Mouse (Mus musculus) neural tube, embryonic 15.5 days (tissue): ENCODE measurements around the gene Cmtm4. TPM values are rescaled to one million over a fixed set of nuclear protein-coding genes. Genes with fewer than 3 reads are reported as not detected.

Source experiments
- ATAC-seq: fragments of 200-750 bp; cut with Nextera tagmentation; 2 replicates; pipeline ENCODE4 v1.8.0; 2017; ENCODE audit warnings: mild to moderate bottlenecking, moderate TSS enrichment, moderate library complexity; ENCODE audit not compliant: low FRiP score
- H3K27ac ChIP-seq: fragments of 300-500 bp; sonication (generic); replicated peaks from 2 replicates; pipeline ENCODE4 v1.5.1; 2015; ENCODE audit warnings: mild to moderate bottlenecking, inconsistent platforms
- H3K27me3 ChIP-seq: fragments of 300-500 bp; sonication (generic); replicated peaks from 2 replicates; pipeline ENCODE4 v1.6.1; 2015; ENCODE audit warnings: inconsistent platforms
- H3K36me3 ChIP-seq: fragments of 300-500 bp; sonication (generic); 2 replicates; pipeline ENCODE4 v1.6.1; 2015; ENCODE audit warnings: inconsistent platforms
- H3K4me1 ChIP-seq: fragments of 300-500 bp; sonication (generic); 2 replicates; pipeline ENCODE4 v1.6.1; 2015; ENCODE audit warnings: inconsistent platforms
- H3K4me2 ChIP-seq: fragments of 300-500 bp; sonication (generic); 2 replicates; pipeline ENCODE4 v1.6.1; 2015; ENCODE audit warnings: inconsistent platforms, mild to moderate bottlenecking, moderate library complexity
- H3K4me3 ChIP-seq: fragments of 300-500 bp; sonication (generic); replicated peaks from 2 replicates; pipeline ENCODE4 v1.5.1; 2015; ENCODE audit warnings: mild to moderate bottlenecking, inconsistent platforms
- H3K9ac ChIP-seq: fragments of 300-500 bp; sonication (generic); replicated peaks from 2 replicates; pipeline ENCODE4 v1.6.1; 2015; ENCODE audit warnings: mild to moderate bottlenecking, inconsistent platforms
- H3K9me3 ChIP-seq: fragments of 300-500 bp; sonication (generic); replicated peaks from 2 replicates; pipeline ENCODE4 v1.6.1; 2016; ENCODE audit warnings: inconsistent platforms
- WGBS: fragments of 180-500 bp; shearing (Covaris S2); methylation state at CpG from one replicate; pipeline ENCODE4 v1.1.7; 2015; ENCODE audit warnings: mixed read lengths; 5-methylcytosine and 5-hydroxymethylcytosine counted together
- polyA plus RNA-seq: library from polyadenylated mRNA; unstranded; fragments of >200 nt; fragmentation: Nextera tagmentation; extraction: Ambion mirVana; gene quantifications from 2 replicates; pipeline ENCODE4 v1.2.1, GENCODE M21; 2015

Gene Cmtm4
- polyA plus RNA-seq, 1 experiment from 2014 or later, result 2.4 TPM

- H3K9me3 ChIP-seq, result no peaks in the 10 kb centered on the region
- peak overlapping the region; percentile 61 for H3K27ac ChIP-seq
- no peak overlapping the region for H3K4me2 ChIP-seq
- no peaks in the 10 kb centered on the region for H3K27me3 ChIP-seq
- H3K9ac ChIP-seq, result no peak overlapping the region
- 79% methylated on average over 12 of the region's 12 CpGs for WGBS
- ATAC-seq, result no peak
- H3K4me1 ChIP-seq, result peaks cover 29% of the 10 kb centered on the region
- no peak overlapping the region for H3K4me3 ChIP-seq
- H3K36me3 ChIP-seq, result no peaks in the 10 kb centered on the region
Observed at GRCm38 (mm10) chr8:104369591-104369990, 26.0 kb downstream of the Cmtm4 start.

DNA sequence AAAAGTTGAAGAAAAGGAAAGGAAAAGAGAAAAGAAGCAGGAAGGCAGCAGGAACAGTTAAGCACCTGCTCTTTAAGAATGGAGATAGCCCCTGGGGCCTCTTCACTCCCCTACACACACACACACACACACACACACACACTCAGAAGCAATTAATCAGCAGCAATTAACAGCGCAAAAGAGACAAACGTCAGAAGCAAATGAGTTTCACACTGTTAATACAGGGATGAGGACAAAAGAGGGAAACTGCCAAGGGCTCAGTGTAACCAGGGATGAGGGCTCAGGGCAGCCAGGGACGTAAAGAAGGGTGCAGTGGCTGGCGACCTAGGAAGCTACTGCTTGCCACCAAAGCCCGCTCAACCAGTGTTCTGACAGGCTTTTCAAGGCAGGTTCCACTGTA, 28.2 kb downstream of the Cmtm4 start:
- WGBS, result 27% methylated on average over 5 of the region's 5 CpGs
- Histone ChIP-seq H3K27me3 (no peaks in the 10 kb centered on the region), H3K4me3 (no peak overlapping the region), H3K9ac (no peak overlapping the region), H3K36me3 (no peaks in the 10 kb centered on the region), H3K27ac (no peak overlapping the region), H3K9me3 (no peaks in the 10 kb centered on the region), H3K4me2 (no peak overlapping the region), H3K4me1 (peaks cover 23% of the 10 kb centered on the region)
- no peak for ATAC-seq

DNA sequence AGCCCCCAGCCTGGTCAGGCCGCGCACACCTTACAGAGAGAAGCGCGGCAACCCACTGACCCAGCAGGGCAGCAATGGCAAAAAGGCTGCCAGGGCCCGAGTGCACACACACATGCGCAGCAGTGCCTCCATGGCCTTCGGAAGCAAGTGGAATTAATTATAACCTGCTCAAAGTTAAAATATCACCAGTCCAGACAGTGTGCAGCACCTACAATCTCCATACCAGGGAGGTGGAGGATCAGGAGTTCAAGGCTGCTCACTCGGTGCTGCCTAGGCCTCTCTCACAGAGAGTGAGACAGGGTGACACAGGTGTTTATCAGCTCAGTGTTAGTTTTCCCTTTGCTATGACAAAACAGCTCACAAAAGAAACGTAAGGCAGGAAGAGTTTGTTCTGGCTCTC, 29.9 kb downstream of the Cmtm4 start:
- WGBS, result 91% methylated on average over 9 of the region's 9 CpGs
- Histone ChIP-seq H3K4me3 (no peak overlapping the region), H3K4me2 (no peak overlapping the region), H3K4me1 (peaks cover 23% of the 10 kb centered on the region), H3K36me3 (no peaks in the 10 kb centered on the region), H3K27ac (no peak overlapping the region), H3K9ac (no peak overlapping the region), H3K9me3 (no peaks in the 10 kb centered on the region), H3K27me3 (no peaks in the 10 kb centered on the region)
- ATAC-seq, result no peak

GRCm38 (mm10) chr8:104359778-104360456, 35.7 kb downstream of the Cmtm4 start:
- no peaks in the 10 kb centered on the region for H3K27me3 ChIP-seq
- ATAC-seq, result no peak
- H3K4me3 ChIP-seq, result no peak overlapping the region
- H3K9me3 ChIP-seq, result no peaks in the 10 kb centered on the region
- H3K9ac ChIP-seq, result no peak overlapping the region
- H3K36me3 ChIP-seq, result peaks cover 17% of the 10 kb centered on the region; the same call in 1 of the 2 replicates
- 73% methylated on average over 15 of the region's 15 CpGs for WGBS
- H3K4me2 ChIP-seq, result no peak overlapping the region
- no peak overlapping the region for H3K27ac ChIP-seq
- H3K4me1 ChIP-seq, result peaks cover 4% of the 10 kb centered on the region; the same call in 1 of the 2 replicates

DNA sequence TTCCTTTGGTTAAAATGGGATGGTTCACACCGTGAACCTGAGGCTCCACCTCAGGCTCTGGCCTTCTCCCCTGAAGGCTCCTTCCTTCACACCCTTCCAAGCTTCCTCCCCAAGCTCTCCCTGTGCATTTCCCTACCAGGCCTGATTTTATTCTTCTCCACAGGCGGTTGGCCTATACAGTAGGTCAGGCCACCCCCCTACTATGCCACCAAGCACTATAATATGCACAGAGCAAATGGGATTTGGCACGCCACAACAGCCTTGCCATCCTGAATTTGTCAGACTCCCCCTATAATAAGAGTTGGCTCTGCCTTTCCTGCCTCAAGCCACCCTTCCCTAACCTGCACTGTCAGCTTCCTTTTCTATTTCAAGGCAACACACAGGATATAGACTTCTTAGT, 37.0 kb downstream of the Cmtm4 start:
- Histone ChIP-seq H3K4me1 (peaks cover 4% of the 10 kb centered on the region; the same call in 1 of the 2 replicates), H3K9ac (no peak overlapping the region), H3K9me3 (no peaks in the 10 kb centered on the region), H3K36me3 (peaks cover 30% of the 10 kb centered on the region), H3K4me3 (no peak overlapping the region), H3K4me2 (no peak overlapping the region), H3K27ac (no peak overlapping the region), H3K27me3 (no peaks in the 10 kb centered on the region)
- 81% methylated on average over 3 of the region's 3 CpGs for WGBS
- no peak for ATAC-seq

- no peak overlapping the region for H3K9ac ChIP-seq
- no peaks in the 10 kb centered on the region for H3K27me3 ChIP-seq
- no peak overlapping the region for H3K27ac ChIP-seq
- peaks cover under 1% of the 10 kb centered on the region; the same call in 1 of the 2 replicates for H3K4me1 ChIP-seq
- H3K36me3 ChIP-seq, result peaks cover 34% of the 10 kb centered on the region
- H3K9me3 ChIP-seq, result no peaks in the 10 kb centered on the region
- no peak overlapping the region for H3K4me3 ChIP-seq
- 91% methylated on average over 10 of the region's 10 CpGs for whole genome bisulfite sequencing
- ATAC-seq, result no peak
- H3K4me2 ChIP-seq, result no peak overlapping the region
Observed at GRCm38 (mm10) chr8:104354504-104354903, 41.1 kb downstream of the Cmtm4 start.

DNA sequence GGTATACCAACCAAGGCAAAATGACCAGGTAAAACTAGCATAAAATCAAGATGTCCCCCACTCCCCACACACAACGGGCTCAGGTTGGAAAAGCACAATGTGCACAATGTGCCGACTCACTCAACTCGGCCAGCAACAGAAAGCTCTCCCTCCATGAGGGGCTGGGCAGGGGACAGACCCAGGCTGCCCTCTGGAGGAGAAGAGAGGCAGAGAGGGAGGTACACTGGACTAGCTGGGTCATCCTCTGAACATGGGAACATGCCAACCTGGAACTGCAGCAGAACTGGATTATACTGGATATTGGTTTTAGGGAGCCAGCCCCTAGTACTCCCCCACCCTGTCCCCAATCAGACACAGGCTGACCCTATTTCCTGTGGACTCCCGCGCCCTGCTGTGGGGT, 42.4 kb downstream of the Cmtm4 start:
- H3K27ac ChIP-seq, result no peak overlapping the region
- H3K27me3 ChIP-seq, result no peaks in the 10 kb centered on the region
- no peak overlapping the region for H3K4me2 ChIP-seq
- no peaks in the 10 kb centered on the region for H3K9me3 ChIP-seq
- H3K9ac ChIP-seq, result no peak overlapping the region
- no peak for ATAC-seq
- 62% methylated on average over 5 of the region's 5 CpGs for WGBS
- no peak overlapping the region for H3K4me3 ChIP-seq
- no peaks in the 10 kb centered on the region for H3K4me1 ChIP-seq
- peaks cover 34% of the 10 kb centered on the region for H3K36me3 ChIP-seq

DNA sequence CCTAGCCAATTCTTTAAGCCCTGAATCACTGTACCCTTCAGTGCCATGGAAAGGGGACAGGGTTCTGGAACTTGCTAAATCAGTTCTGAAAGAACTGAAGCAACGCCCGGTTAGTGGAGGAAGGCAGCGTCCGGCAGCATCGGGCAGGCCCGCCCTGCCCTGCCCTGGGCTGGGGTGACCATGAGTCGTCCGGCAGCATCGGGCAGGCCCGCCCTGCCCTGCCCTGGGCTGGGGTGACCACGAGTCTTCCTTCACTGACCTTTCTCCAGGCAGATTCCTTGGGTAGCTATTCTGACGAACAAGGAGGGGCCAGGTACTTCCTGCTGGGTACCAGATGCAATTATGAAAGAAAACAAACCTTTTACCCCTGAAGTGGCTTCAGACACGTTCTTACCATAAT, 45.6 kb downstream of the Cmtm4 start:
- Histone ChIP-seq H3K27me3 (no peaks in the 10 kb centered on the region), H3K27ac (no peak overlapping the region), H3K36me3 (peaks cover 24% of the 10 kb centered on the region), H3K4me3 (no peak overlapping the region), H3K9ac (no peak overlapping the region), H3K4me2 (no peak overlapping the region), H3K9me3 (no peaks in the 10 kb centered on the region), H3K4me1 (no peaks in the 10 kb centered on the region)
- no peak for ATAC-seq
- WGBS, result 87% methylated on average over 13 of the region's 13 CpGs

- Histone ChIP-seq H3K4me1 (peaks cover 4% of the 10 kb centered on the region; the same call in 1 of the 2 replicates), H3K4me2 (no peak overlapping the region), H3K27me3 (no peaks in the 10 kb centered on the region), H3K9ac (no peak overlapping the region), H3K27ac (no peak overlapping the region), H3K9me3 (no peaks in the 10 kb centered on the region), H3K4me3 (no peak overlapping the region), H3K36me3 (peaks cover 13% of the 10 kb centered on the region; the same call in 1 of the 2 replicates)
- 84% methylated on average over 5 of the region's 5 CpGs for WGBS
- ATAC-seq, result no peak
Observed at GRCm38 (mm10) chr8:104348971-104349370, 46.6 kb downstream of the Cmtm4 start.

- H3K36me3 ChIP-seq, result peaks cover 5% of the 10 kb centered on the region; the same call in 1 of the 2 replicates
- no peak for ATAC-seq
- H3K9ac ChIP-seq, result no peak overlapping the region
- H3K4me1 ChIP-seq, result peaks cover 9% of the 10 kb centered on the region
- WGBS, result 60% methylated on average over 12 of the region's 12 CpGs
- H3K9me3 ChIP-seq, result no peaks in the 10 kb centered on the region
- no peak overlapping the region for H3K4me2 ChIP-seq
- H3K27ac ChIP-seq, result no peak overlapping the region
- H3K27me3 ChIP-seq, result no peaks in the 10 kb centered on the region
- H3K4me3 ChIP-seq, result no peak overlapping the region
Observed at GRCm38 (mm10) chr8:104346706-104347105, 48.9 kb downstream of the Cmtm4 start.

GRCm38 (mm10) chr8:104344622-104345021, 51.0 kb downstream of the Cmtm4 start:
- H3K4me2 ChIP-seq, result no peak overlapping the region
- no peaks in the 10 kb centered on the region for H3K27me3 ChIP-seq
- H3K9me3 ChIP-seq, result no peaks in the 10 kb centered on the region
- no peak for ATAC-seq
- H3K27ac ChIP-seq, result no peak overlapping the region
- no peak overlapping the region for H3K4me3 ChIP-seq
- H3K4me1 ChIP-seq, result peaks cover 29% of the 10 kb centered on the region
- H3K9ac ChIP-seq, result no peak overlapping the region
- peaks cover 5% of the 10 kb centered on the region; the same call in 1 of the 2 replicates for H3K36me3 ChIP-seq
- WGBS, result 87% methylated on average over 5 of the region's 5 CpGs

DNA sequence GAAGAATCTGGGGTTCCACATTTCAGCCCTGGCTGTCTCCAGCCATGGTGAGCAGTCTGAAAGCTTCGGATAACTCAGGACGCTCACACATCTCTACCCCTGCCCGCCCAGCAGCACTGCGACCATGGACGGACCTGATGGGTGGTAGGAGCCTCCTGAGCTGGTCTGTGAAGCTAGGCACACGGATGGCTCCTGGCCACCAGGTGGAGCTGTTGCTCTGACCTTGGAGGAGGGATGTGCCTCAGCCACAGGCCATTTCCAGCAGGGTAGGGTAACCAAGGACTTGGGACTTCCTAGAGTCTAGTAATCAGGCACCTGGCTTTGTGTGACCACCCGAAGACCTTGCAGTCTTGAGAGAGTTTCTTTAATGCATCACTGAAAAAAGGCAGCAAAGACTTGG, 51.6 kb downstream of the Cmtm4 start:
- no peak overlapping the region for H3K4me3 ChIP-seq
- no peak overlapping the region for H3K27ac ChIP-seq
- H3K9me3 ChIP-seq, result no peaks in the 10 kb centered on the region
- H3K27me3 ChIP-seq, result no peaks in the 10 kb centered on the region
- ATAC-seq, result peak; percentile 40; the same call in 1 of the 2 replicates
- no peak overlapping the region for H3K9ac ChIP-seq
- 18% methylated on average over 7 of the region's 7 CpGs for WGBS
- H3K4me2 ChIP-seq, result no peak overlapping the region
- peaks cover 33% of the 10 kb centered on the region for H3K4me1 ChIP-seq
- peaks cover 5% of the 10 kb centered on the region; the same call in 1 of the 2 replicates for H3K36me3 ChIP-seq
